Mouse (Mus musculus) erythroblast, embryonic 14.5 days (primary cell): ENCODE results near the gene Megf6.

Experiments
- GATA1 ChIP-seq: IDR thresholded peaks from 2 replicates; pipeline ENCODE4 v1.6.1; 2012; ENCODE audit warnings: low read length, inconsistent platforms, mixed read lengths
- TAL1 ChIP-seq: IDR thresholded peaks from 3 replicates; pipeline ENCODE4 v1.6.1; 2012; ENCODE audit warnings: low read length, inconsistent platforms, mixed read lengths

GRCm38 (mm10) chr4:154279481-154279880 lies 109.0 kb downstream of the Megf6 start:
- TF ChIP-seq TAL1 (no peak), GATA1 (no peak)
